Mouse (Mus musculus) liver, adult (tissue): ENCODE measurements around the gene Slc7a4.

Experiments used
- GATA4 ChIP-seq: IDR thresholded peaks from 2 replicates; pipeline ENCODE4 v1.6.1; 2014; ENCODE audit warnings: mild to moderate bottlenecking, low read length; ENCODE audit not compliant: insufficient replicate concordance

The Slc7a4 gene

GRCm38 (mm10) chr16:17532676-17533329, 50.2 kb downstream of the Slc7a4 start:
- no peak for TF ChIP-seq GATA4

GRCm38 (mm10) chr16:17532271-17532670, 50.7 kb downstream of the Slc7a4 start:
- no peak for TF ChIP-seq GATA4

GRCm38 (mm10) chr16:17530640-17531288, 52.2 kb downstream of the Slc7a4 start, which contains the start of gene Thap7:
Gene Thap7 (minus strand): TSS chr16:17531136.
- peak; percentile 76; the same call in 1 of the 2 replicates for TF ChIP-seq GATA4

GRCm38 (mm10) chr16:17529981-17530586, 52.9 kb downstream of the Slc7a4 start:
- no peak for TF ChIP-seq GATA4

- no peak for TF ChIP-seq GATA4
These were observed 54.7 kb downstream of the Slc7a4 start for GRCm38 (mm10) chr16:17528276-17528675.

- TF ChIP-seq GATA4 = no peak
These were observed 55.4 kb downstream of the Slc7a4 start for GRCm38 (mm10) chr16:17527606-17528005.

- TF ChIP-seq GATA4 = no peak
These were observed 56.8 kb downstream of the Slc7a4 start for GRCm38 (mm10) chr16:17526223-17526622.

- no peak for TF ChIP-seq GATA4
These were observed 57.5 kb downstream of the Slc7a4 start for GRCm38 (mm10) chr16:17525524-17525923.

GRCm38 (mm10) chr16:17524156-17524555, 58.9 kb downstream of the Slc7a4 start:
- TF ChIP-seq GATA4 = no peak
